Mouse (Mus musculus) left cerebral cortex, postnatal 4 days (tissue): ENCODE results near the gene Nup107. TPM values are rescaled to one million over a fixed set of nuclear protein-coding genes. Genes with fewer than 3 reads are reported as not detected.

Experiments
- DNase-seq: peaks from one replicate; pipeline ENCODE4 v3.0.0-alpha.2; 2022
- intact Hi-C: fragments of 180-260 bp; cut with DNase I; formaldehyde crosslinking; loops from one replicate; pipeline ENCODE4 v1.15.1; 2025
- total RNA-seq, 2 experiments: library from RNA; stranded (reverse); gene quantifications; 2 replicates each; pipeline ENCODE4 v1.2.3; 2021

Gene Nup107
- total RNA-seq, 2 experiments from 2014 or later, result 23.9 to 24.4 TPM

GRCm38 (mm10) chr10:117779581-117780305, 12.8 kb downstream of the Nup107 start:
- DNase-seq, result no peak
- intact Hi-C loops, result no loop called here

DNA sequence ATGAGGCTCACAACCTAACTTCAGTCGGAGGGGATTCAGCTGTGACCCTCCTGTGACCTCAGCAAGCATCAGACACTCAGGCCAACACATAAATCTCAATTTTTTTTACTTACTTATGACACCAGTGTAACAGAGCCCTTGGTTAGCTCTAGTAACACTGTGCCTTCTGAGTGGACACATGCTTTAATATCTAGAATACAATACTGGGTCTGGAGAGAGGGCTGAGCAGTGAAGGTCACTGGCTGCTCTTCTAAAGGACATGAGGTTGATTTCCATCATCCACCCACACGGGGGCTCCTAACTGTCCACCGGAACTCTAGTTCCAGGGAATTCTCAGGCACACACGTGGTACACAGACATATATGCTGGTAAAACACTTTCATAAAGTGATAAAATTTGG, 13.6 kb downstream of the Nup107 start:
- intact Hi-C loops, result no loop called here
- DNase-seq, result no peak

DNA sequence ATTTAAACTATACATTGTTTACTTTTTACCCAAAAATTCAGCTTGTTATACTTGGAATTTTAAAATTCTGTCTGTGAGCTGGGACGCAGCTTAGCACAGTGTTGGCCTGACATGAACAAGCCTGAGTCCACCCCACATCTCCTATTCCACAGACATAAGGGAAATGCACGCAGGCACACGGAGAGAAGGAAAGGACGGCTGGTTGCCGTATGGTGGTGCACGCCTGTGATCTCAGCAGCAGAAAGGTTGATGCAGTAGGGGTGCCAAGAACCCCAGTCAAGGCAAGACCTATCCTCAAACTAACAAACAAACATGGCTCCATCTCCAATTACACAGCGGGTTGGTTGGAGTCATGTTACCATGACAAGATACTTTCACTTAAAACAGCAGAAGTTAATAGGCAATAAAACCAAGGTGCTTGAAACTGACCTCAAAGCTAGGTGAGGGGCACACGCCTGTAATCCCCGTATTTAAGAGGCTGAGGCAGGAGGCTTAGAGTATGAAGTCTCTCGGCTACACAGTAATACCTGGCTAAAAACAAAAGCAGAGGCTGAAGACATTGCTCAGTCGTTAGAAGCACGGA, 14.1 kb downstream of the Nup107 start:
- intact Hi-C loops, result no loop called here
- DNase-seq, result no peak

- no peak for DNase-seq
- intact Hi-C loops, result no loop called here
Observed at GRCm38 (mm10) chr10:117777501-117778327, 14.8 kb downstream of the Nup107 start.

DNA sequence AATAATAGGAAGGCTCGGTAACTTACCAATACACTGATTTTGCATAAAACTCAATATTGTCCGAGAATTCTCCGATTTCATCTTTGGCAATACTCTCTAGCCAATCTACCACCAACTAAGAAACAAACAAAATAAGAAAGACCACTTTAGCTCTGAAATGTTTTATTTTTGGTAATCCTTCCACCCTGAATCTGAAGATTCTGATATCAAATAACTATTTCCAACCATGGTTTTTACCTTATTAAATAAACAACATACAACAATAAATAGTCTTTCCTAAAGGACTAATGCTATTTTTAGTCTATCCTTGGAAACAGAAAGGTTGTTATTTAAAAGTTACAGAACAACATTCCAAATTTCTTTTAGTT, 15.4 kb downstream of the Nup107 start:
- intact Hi-C loops, result no loop called here
- DNase-seq, result no peak

- DNase-seq, result no peak
- intact Hi-C loops, result no loop called here
Observed at GRCm38 (mm10) chr10:117776281-117777102, 16.0 kb downstream of the Nup107 start.

- intact Hi-C loops, result no loop called here
- no peak for DNase-seq
Observed at GRCm38 (mm10) chr10:117775401-117776144, 16.9 kb downstream of the Nup107 start.

DNA sequence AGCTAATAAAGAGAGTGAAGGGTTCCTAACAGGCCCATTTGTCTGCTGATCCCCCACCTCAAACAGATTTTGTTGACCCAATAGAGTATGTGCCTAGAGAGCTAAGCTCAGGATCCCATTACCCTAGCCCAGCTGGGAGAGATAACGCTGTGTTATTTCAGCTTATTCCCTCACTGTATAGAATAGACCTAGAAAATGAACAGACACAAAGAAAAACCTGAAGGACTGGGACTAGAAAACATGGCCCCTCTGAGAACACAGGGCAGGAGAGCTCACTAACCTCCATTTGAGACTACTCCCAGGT, 17.7 kb downstream of the Nup107 start:
- intact Hi-C loops, result no loop called here
- no peak for DNase-seq

GRCm38 (mm10) chr10:117774011-117774816, 18.3 kb downstream of the Nup107 start:
- no peak for DNase-seq
- intact Hi-C loops, result no loop called here

DNA sequence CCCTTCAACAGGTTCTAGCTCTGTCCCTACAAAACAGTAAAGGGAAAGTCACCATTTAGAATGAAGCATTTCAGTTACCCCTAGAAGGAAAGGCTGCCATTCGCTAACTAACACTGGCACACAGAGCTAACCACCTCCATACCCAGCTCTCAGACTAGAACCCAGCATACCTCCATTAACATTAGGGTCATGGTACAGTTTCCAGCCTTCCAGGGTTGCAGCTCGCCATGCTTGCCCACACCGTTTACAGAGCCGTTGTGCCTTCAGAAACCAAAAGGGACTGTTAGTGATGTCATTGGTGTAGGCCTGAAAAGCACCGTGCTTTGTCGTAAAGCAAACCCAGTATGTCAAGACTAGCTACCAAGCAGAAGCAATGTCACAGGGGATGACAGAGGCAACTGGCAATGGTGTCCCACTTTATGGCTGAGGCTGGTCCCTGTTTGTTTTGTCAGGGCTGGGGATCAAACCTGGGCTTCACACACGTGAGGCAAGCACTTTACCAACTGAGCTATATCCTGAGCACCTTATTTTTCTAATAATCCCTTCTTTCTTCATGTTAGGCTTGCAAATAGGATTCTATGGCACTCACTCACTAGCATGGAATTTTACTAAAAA, 19.3 kb downstream of the Nup107 start:
- intact Hi-C loops, result no loop called here
- DNase-seq, result no peak

DNA sequence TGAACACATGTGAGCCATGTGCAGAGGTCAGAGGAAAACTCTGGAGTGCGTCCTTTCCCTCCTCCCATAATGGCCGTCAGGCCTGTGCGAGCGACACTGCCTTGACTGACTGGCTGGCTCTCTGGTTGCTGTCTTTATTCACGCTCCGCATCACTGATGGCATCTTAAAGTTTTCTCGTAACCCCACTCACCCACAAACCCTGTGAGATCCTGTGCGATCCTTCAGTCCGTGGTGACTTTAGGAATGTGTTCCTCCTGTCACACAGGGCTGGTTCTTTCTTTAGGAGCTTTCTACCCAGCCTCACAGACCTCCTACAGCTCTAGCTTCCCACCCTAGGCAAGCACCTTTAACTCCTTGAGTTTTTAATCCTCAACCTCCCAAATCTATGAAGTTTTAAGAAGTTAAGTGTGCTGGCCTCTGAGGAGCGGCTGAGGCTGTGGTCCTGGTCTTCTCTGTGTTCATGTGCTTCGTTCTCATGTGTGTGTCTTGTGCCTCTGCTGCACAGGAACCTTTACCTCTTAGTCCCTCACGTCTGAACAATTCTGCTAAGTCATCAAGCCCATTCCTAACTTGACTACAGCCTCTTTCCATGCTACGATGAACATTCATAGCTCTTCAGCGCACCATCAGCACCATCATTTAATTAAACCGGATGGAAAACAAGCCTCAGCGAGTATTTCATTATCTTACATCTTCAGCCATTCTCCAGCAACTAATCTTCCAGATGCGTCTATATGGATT, 20.0 kb downstream of the Nup107 start:
- DNase-seq, result no peak
- intact Hi-C loops, result no loop called here

DNA sequence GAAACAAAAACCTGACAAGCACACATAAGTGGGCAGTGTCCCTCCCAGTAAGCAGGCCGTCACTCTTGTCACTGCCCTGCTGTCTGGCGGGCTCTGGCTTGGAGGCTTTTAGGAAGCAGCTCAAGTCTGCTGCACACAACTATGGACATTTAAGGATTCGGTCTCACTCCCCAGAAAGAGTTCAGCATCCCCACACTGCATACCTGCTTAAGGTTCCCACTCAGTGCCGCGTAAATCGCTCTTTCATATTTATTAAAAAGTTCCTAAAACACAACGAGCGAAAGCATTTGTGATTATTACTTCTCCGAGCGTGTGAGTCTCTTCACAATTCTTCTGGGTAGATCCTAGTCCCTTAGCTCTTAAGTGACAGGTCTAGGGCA, 21.4 kb downstream of the Nup107 start:
- DNase-seq, result no peak
- intact Hi-C loops, result no loop called here

DNA sequence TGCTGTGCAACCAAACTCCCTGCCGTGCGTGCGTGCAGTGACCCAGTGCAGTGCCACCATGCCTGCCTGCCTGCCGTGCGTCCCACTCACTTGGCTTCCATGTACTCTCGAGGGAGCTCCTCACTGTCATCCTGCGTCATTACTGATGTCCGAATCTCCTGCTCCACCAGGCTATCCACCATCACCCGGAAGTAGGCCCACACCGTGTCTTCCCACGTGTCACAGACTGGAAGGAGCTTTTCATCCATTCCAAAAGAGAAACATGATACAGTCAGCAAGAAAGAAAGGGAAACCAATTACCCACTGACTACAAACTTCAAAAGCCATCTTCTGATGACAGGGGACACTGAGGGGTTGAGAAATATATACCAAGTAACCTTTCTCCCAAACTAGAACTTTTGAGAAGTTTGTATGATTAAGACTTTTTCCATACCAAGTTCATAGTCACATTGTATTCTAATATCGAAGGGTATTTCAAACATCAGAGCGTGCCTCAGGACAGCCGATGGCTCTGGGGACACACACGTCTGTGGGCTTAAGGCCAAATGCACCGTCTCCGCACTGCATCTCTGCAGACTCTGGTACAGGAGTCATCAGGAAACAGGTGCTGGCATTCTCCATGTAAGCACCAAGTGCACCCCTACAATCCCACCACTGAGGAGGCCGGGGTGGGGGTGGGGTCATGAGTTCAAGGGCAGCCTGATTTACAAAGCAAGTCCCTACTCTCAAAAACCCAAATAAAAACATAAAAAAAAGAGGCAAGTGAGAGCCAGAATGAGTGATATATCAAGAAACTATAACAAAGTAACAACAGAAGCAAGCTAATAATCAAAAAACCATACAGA, 22.0 kb downstream of the Nup107 start:
- intact Hi-C loops, result no loop called here
- no peak for DNase-seq

GRCm38 (mm10) chr10:117769541-117770285, 22.8 kb downstream of the Nup107 start:
- intact Hi-C loops, result no loop called here
- DNase-seq, result no peak

GRCm38 (mm10) chr10:117768141-117768440, 24.4 kb downstream of the Nup107 start:
- no peak for DNase-seq
- intact Hi-C loops, result no loop called here

- intact Hi-C loops, result no loop called here
- no peak for DNase-seq
Observed at GRCm38 (mm10) chr10:117767286-117768140, 25.0 kb downstream of the Nup107 start.

GRCm38 (mm10) chr10:117766896-117767160, 25.7 kb downstream of the Nup107 start:
- intact Hi-C loops, result no loop called here
- DNase-seq, result no peak
